Mouse (Mus musculus) bone marrow, adult 2 months (tissue): ENCODE results near the gene Ppp1r2. TPM values are rescaled to one million over a fixed set of nuclear protein-coding genes. Genes with fewer than 3 reads are reported as not detected.

Experiments
- H3K27ac ChIP-seq: fragments of 200-500 bp; 2 replicates; pipeline ENCODE4 v1.5.1; 2012; ENCODE audit warnings: low read depth, mild to moderate bottlenecking, control low read depth, inconsistent platforms, low read length; ENCODE audit not compliant: control insufficient read depth, poor library complexity, insufficient read depth
- H3K4me1 ChIP-seq: fragments of 200-500 bp; 2 replicates; pipeline ENCODE4 v1.6.1; 2011; ENCODE audit warnings: low read length; ENCODE audit not compliant: control insufficient read depth, insufficient read depth
- H3K4me3 ChIP-seq: fragments of 200-500 bp; replicated peaks from 2 replicates; pipeline ENCODE3; 2011; ENCODE audit warnings: mild to moderate bottlenecking, low read depth, low read length, control low read depth; ENCODE audit not compliant: control insufficient read depth
- CTCF ChIP-seq: fragments of 200-500 bp; IDR thresholded peaks from 2 replicates; pipeline ENCODE4 v1.5.1; 2011; ENCODE audit warnings: low read length, control low read depth; ENCODE audit not compliant: control insufficient read depth, insufficient read depth
- POLR2A ChIP-seq: fragments of 200-500 bp; IDR thresholded peaks from 2 replicates; pipeline ENCODE4 v1.6.1; 2011; ENCODE audit warnings: low read depth, mild to moderate bottlenecking, control low read depth, low read length, borderline replicate concordance; ENCODE audit not compliant: control insufficient read depth
- WGBS: fragments of 180-500 bp; shearing (Covaris S2); methylation state at CpG from one replicate; pipeline ENCODE4 v1.1.7; 2018; 5-methylcytosine and 5-hydroxymethylcytosine counted together
- polyA plus RNA-seq: library from polyadenylated mRNA; stranded (reverse); fragments of >200 nt; gene quantifications from 2 replicates; pipeline ENCODE4 v1.2.4, GENCODE M21; 2011; ENCODE audit warnings: low replicate concordance; ENCODE audit not compliant: missing spikeins, insufficient read depth, insufficient read length

The Ppp1r2 gene
- polyA plus RNA-seq, 1 experiment: 14.8 TPM

DNA sequence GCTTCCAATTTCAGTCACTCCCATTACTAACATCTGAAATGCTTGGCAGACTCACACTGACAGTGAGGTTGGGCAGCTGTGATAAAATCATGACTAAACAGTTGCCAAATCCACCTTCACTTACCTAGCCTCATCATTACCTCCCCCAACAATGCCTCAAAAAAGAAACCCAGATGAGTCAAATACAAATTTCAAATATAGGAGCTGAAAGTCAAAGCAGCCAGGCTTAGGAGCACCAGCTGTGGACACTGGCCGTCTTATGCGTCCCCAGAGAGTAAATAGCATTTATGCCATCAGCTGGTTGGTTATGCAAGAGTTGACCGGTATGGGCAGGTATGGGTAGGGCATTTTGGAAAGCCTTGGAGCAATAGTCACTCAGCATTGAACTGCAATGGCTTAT is 25.7 kb downstream of the Ppp1r2 start:
- Histone ChIP-seq H3K4me1 (no peaks in the 10 kb centered on the region), H3K27ac (no peak overlapping the region), H3K4me3 (no peak overlapping the region)
- WGBS: 87% methylated on average over 3 of the region's 3 CpGs
- no peak for TF ChIP-seq CTCF
- TF ChIP-seq POLR2A: no peak

DNA sequence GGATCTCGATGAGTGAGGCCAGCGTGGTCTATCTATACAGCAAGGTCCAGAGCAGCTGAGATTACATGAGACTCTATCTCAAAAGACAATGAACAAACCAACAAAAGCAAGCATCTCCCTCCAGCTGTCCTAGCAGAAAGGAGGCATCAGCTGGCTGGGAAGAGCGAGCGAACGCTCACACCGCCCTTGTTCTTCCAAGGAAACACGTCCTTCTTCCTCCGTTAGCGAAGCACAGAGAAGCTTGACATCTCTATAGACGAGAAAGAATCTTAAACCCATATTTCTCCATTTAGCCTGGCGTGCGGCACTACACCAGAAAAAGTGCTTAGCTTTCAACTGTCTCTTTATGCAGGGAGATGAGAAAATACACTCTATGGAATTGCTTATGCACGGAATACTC is 26.4 kb downstream of the Ppp1r2 start:
- no peak overlapping the region for H3K27ac ChIP-seq
- 89% methylated on average over 13 of the region's 13 CpGs for WGBS
- TF ChIP-seq CTCF (no peak), POLR2A (no peak)
- H3K4me3 ChIP-seq: no peak overlapping the region
- no peaks in the 10 kb centered on the region for H3K4me1 ChIP-seq

DNA sequence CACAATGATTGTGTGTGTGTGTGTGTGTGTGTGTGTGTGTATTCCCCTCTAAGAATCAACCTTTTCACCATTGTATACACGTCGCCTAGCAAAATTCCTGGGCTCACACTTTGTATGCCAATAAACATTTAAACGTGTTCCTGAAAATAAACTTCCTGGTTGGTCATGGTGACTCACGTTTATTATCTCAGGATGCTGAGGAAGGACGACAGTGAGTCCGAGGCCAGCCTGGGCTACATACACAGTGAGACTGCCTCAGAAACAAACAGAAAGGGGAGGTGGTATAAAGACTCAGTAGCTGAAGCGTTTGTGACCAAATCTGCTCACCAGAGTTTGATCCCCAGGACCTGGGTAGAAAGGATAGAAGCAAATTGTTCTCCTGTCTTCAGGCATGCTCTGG is 27.6 kb downstream of the Ppp1r2 start:
- Histone ChIP-seq H3K4me1 (no peaks in the 10 kb centered on the region), H3K27ac (no peak overlapping the region), H3K4me3 (no peak overlapping the region)
- TF ChIP-seq POLR2A (no peak), CTCF (no peak)
- 62% methylated on average over 7 of the region's 7 CpGs for WGBS

DNA sequence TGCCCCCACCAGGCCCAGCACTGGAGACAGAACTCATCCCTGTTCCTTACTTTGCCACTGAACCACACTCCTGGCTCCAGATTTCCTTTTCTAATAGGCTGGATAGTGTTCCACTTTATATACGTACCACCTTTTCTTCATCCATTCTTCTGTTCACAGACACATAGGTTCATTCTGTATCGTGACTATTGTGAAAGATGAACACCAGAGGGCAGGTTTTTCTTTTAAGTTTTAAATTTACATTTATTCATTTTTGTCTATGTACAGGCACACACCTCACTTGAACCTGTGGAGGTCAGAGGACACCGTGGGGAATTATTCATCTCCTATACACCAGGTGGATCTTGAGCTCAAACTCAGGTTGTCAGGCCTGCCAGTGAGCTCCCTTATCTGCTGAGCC is 31.0 kb downstream of the Ppp1r2 start:
- no peak for TF ChIP-seq CTCF
- no peak for TF ChIP-seq POLR2A
- 67% methylated on average over 3 of the region's 3 CpGs for WGBS
- H3K4me1 ChIP-seq: no peaks in the 10 kb centered on the region
- H3K4me3 ChIP-seq: no peak overlapping the region
- no peak overlapping the region for H3K27ac ChIP-seq

DNA sequence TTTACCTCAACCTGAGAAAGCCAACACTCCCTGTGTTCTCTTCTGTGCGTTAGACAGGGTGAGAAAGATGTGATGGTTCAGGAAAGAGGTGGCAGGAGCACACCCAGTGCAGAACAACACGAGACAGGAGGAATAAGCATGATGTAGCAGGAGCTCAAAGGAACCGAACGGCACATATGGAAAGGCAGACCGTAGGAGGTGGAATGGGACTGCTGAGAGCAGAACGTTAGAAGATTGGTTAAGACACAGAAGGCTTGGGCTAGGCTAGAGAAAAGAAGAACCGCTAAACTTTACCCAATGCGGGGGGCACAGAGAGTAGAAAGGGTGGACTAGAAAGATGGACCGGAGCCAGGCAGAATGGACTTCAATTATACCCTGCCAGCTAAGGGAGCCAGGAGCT is 33.6 kb downstream of the Ppp1r2 start:
- 83% methylated on average over 9 of the region's 9 CpGs for WGBS
- Histone ChIP-seq H3K4me1 (no peaks in the 10 kb centered on the region), H3K4me3 (no peak overlapping the region), H3K27ac (no peak overlapping the region)
- no peak for TF ChIP-seq POLR2A

DNA sequence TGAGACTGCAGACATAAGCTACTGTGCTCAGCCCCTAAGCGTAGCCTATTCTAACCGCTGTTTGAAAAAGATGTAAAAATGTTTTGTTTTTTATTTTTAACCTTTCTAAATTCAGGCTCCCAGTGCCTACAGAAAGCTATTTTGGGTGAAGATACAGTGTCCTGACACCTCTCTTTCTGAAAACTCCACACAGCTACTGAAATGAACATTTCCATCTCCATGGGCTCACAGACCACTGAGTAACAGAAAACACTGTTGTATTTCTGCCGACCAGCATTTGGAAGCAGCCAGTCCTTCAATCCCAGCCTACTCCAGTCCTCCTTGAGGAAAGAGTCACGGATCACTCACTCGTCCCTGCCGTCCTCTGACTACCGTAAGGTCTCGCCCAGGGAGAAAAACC is 34.5 kb downstream of the Ppp1r2 start:
- H3K4me1 ChIP-seq: no peaks in the 10 kb centered on the region
- WGBS: 86% methylated on average over 8 of the region's 8 CpGs
- no peak for TF ChIP-seq POLR2A
- no peak for TF ChIP-seq CTCF

DNA sequence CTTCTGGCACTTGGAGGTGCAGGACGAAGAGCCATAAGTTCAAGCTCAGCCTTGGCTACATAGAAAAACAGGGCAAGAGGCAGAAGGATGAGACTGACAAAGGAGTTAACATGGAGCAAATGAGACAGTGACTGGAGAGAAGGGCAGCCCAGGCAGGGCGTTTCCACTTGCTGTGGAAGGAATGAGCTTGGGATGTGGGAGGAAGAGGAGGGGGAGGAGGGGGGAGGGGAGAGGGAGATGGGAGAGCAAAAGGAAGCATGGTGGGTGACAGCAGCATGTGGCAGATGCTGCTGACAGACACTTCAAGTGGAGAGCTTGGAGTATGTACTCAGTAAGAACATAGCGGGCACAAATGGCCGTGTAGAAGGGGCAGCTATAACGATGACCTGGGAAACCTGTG is 36.8 kb downstream of the Ppp1r2 start:
- Histone ChIP-seq H3K4me3 (no peak overlapping the region), H3K27ac (no peak overlapping the region), H3K4me1 (peaks cover 7% of the 10 kb centered on the region; the same call in 1 of the 2 replicates)
- 86% methylated on average over 5 of the region's 5 CpGs for WGBS
- TF ChIP-seq CTCF (no peak), POLR2A (no peak)

More for the DNA sequence above, 34.5 kb downstream of the Ppp1r2 start:
- no peak overlapping the region for H3K4me3 ChIP-seq
- H3K27ac ChIP-seq: no peak overlapping the region

DNA sequence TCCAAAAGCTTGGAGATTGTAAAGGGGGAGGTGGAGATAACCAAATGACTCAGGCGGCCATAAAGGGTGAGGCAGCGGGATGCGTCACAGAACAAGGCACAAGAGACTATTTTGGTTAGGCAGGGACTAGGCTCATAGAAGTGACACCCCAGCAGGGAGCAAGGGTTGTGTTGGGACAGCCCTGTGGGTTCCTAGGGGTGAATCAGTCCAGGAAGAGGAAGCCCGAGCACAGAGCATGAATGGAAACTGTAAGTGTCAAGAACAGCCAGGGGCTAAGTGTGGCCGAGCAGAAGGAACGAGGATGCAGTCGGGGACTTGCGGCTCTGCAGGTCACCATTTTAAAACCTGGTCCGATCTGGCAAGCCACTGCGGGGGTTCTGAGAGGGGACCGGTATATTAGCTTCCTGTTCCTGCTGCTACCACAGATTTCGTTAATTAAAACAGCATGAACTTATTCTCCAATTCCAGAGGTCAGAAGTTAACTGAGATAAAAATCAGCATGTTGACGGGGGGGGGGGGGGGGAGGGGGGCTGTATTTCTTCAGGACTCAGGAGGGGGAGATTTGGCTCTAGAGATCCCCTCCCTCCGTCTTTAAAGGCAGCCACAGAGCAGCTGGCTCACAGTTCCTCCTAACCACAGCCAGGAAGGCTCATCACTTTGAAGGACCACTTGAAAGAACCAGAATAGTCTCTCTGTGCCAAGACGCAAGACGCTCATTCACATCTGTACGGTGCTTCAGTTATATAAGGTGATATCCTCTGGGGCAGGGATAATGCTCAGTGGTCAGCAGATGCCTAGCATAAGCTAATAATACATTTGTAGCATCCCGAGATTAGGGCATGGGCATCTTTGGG is 39.4 kb downstream of the Ppp1r2 start:
- WGBS: 5% methylated on average over 18 of the region's 18 CpGs

More for the DNA sequence above, 39.4 kb downstream of the Ppp1r2 start:
- H3K27ac ChIP-seq: no peak overlapping the region
- peaks cover 7% of the 10 kb centered on the region; the same call in 1 of the 2 replicates for H3K4me1 ChIP-seq
- TF ChIP-seq CTCF (no peak), POLR2A (no peak)
- peak overlapping the region; percentile 15 for H3K4me3 ChIP-seq
